Mouse (Mus musculus) embryo, embryonic 11.5 days (tissue): ENCODE measurements at regions not wholly inside any gene's neighbourhood (a gene's known extent, or its start where the extent isn't known, plus 50 kb on each side); places are given as distances from the start of the nearest gene placed in this dataset.

Source experiments
- DNase-seq: peaks from one replicate; pipeline ENCODE4 v3.0.0-alpha.2; 2012; ENCODE audit warnings: low read depth, low spot score

DNA sequence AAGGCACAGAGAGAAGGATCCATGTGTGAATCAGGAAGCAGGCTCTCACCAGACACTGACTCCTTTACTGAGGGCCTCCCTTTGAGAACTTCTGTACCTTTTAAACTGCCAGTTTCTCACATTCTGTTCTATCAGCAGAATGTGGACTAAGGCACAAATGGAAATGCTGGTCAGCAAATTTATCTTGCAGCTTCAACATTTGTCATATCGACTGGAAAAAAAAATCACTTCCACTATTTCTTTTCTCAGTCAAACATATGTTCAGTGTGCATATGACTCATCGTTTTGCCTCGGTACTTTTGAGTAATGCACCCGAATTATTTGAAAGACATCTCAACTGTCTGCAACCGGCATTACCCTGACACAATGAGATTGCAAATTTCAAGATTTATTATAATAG is 101.4 kb upstream of the Sphkap start:
- no peak for DNase-seq

DNA sequence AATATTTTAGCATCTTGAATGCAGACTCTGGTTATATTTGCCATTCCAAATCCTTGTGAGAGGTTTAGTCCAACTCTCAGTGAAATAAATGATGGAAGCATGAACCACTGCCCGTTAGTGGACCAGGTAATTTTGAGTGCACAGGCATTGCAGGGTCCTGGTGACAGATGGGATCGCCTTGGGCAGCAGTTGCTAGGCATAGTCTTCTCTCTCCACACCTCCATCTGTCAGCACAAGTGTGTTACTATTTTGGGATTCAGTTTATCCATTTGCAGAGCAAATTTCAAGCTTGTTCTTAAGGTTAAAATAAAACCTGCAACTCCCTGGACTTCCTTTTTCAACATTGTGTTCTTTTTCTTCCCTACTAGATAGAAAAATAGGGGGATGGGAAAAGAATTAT is 97.4 kb upstream of the Sphkap start:
- DNase-seq: no peak

GRCm38 (mm10) chr1:83496888-83497287 is 88.9 kb upstream of the Sphkap start:
- DNase-seq: no peak

DNA sequence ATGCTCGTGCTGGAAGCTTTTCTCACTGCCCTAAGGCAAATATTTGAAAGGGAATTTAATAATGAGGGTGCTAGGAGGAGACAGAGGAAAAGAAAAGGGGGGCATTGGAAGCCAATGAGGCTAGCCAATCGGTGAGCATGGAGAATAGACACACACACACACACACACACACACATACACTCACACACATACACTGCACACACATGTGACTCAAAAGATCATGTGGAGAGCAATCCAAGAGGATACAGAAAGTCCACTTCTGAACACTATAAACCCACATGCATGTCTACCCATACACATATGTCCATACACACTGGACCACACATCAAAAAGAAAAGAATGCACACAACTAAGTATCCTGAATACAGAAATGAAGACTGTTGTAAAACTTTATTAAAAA is 88.4 kb upstream of the Sphkap start:
- no peak for DNase-seq

GRCm38 (mm10) chr1:83495022-83495421 is 87.0 kb upstream of the Sphkap start:
- no peak for DNase-seq

- no peak for DNase-seq
Observed at GRCm38 (mm10) chr1:83479111-83479510, 71.1 kb upstream of the Sphkap start.
